Mouse (Mus musculus) MN1 (cell line): Measurements from ENCODE around the gene Med12l.

Experiments
- DNase-seq: peaks from one replicate; pipeline ENCODE4 v3.0.0-alpha.2; 2016; ENCODE audit warnings: low spot score

Med12l gene

GRCm38 (mm10) chr3:59316077-59316476 is 310.5 kb downstream of the Med12l start:
- no peak for DNase-seq

DNA sequence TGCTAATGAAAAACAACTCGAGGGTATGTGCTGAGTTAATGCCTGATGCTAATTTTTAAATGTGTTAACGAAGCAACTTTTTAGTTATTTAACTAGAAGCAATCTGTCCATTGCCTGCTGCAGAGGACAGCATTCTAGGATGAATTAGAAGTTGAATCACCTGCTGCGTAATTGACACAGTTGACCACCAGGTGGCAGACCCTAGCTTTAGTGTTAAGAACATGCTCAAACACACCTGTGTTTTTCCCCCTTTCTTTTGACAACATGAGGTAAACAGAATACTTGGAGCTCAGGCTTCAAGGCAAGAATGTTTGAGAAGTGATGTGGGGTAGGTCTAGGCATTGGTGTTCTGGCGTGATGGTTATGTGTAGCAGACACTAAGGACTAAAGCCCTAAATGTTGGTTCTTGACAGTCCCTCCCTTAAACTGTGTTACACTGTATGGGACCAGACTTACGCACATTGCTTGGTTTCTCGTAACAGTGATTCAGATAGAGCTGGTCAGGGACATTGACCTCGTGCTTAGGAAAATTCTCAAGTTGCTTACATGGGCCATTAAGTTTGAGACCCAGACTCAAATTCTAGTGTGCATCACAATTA is 315.8 kb downstream of the Med12l start:
- DNase-seq: no peak

DNA sequence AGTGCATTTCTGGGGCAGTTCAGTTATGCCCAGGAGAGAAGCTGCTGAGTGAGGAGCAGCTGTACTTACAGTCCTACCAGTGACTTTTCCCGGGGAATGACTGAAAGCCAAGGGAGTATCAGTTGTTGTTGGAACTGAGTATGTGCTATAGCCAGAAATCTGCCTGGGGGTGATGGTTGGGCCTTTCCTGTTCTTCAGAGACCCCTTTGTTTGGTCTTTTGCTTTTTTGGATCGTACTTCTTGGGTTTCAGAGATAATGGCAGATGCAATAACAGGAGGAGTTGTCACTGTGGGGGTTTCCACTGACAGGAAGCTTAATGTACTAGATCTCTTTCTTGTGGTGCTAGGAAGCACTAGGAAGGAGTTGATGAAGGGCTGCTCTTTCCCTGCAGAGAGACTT is 322.9 kb downstream of the Med12l start:
- DNase-seq: no peak

DNA sequence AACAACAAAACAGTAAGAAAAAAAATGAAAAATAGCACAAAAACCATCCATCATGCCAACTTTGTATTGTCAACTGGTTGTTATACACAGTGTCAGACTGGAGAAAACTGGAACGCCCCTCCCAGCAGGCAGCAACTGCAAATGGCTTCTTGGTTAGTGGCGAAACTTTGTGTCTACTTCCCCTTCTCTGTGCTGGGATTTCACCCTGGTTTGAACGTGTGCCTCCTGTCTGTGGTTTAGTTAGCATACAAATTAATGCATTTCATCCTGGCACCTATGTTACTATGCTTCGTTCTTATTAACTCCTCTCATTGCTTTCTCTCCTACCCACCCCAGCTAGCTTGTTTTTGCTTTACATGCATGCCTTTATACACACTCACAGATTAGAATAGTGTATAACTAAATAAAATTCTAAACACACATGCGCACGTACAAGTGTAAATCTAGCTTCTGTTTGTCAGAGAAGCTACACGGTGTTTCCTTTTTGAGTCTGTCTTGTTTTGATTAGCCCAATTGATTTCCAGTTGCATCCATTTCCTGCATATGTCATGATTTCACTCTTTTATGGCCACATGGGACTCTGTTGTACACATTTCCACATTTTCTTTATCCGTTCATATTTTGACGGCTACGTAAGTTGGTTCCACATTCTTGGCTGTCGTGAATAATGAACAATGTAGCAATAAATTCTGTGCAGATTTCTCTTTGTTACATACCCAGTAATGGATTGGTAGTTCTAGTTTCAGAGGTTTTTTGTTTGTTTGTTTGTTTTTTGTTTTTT is 336.2 kb downstream of the Med12l start:
- DNase-seq: no peak

DNA sequence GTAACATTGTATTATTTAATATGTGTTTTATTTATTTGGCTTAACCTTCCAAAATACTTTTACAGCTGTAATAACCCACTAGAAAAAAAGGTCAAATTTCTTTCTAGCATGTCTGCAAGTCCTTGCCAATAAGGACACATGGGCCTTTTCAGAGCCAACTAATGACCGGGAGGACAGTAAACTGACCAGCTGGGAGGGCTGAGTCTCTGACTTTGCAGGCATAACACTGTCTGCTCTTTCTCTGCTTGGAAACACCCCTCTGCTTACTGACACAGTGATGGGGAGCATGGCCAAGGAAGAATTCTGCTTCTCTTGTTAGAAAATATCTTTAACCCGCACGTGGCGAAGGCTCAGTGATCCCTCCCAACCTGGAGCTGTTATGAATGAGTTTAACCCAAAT is 337.4 kb downstream of the Med12l start:
- no peak for DNase-seq

GRCm38 (mm10) chr3:59344065-59344905 is 338.7 kb downstream of the Med12l start, which contains the start of gene Igsf10:
Gene Igsf10 (minus strand): TSS chr3:59344394.
- no peak for DNase-seq

DNA sequence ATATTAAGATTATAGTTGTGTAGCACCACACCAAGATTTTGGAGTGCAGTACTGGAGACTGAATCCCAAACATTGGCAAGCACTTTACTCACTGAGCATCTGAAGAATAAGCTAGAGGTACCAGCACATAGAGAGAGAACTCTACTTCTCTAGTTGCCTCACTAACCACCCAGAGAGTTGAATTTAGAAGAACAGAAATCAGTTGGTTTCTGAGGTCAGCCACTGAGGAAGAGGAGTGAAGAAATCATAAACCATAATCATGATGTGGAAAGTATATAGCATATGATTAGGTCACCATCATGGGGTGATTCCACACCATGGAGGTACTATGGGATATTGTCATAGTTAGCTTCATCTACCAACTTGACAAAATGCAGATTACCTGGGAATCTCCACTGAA is 346.1 kb downstream of the Med12l start:
- no peak for DNase-seq

- no peak for DNase-seq
Observed at GRCm38 (mm10) chr3:59354156-59354555, 348.5 kb downstream of the Med12l start.

DNA sequence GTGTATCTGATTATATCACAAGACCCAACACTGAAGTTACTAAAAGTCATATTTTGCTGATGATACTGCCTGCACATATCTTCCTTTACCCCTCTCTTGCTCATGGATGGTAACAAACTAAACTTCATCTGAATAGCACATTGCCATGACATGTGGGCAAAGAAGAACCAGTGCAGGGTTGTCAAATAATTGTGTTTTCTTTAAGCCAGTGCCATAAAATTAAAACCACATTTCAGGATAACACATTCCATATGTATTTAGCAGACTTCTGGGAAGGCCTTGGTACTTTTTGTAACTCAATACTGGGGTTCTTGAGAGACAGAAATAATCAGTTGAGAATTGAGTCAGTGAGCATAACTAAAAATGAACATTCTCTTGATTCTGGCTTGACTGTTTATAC is 354.5 kb downstream of the Med12l start:
- no peak for DNase-seq

- no peak for DNase-seq
Observed at GRCm38 (mm10) chr3:59361895-59362294, 356.3 kb downstream of the Med12l start.
